Mouse (Mus musculus) frontal cortex, postnatal 14 days (tissue): ENCODE results near the gene Hist1h2ba.
A peak's percentile ranks its signal among the peaks of the same experiment; 100 is the strongest.

Experiments used
- DNase-seq, 2 experiments: peaks; one replicate each; pipeline ENCODE4 v3.0.0; 2022; ENCODE audit warnings: low spot score in 2 of 2

Hist1h2ba gene

GRCm38 (mm10) chr13:23933421-23934210, at the start of gene Hist1h2ba:
Hist1h2ba (minus strand) TSS chr13:23934156.
- no peak for DNase-seq

GRCm38 (mm10) chr13:23972271-23972670, 38.3 kb upstream of the Hist1h2ba start:
- no peak for DNase-seq

- no peak for DNase-seq
Measured at GRCm38 (mm10) chr13:23971870-23972269, 37.9 kb upstream of the Hist1h2ba start.

GRCm38 (mm10) chr13:23964909-23965308, 31.0 kb upstream of the Hist1h2ba start:
- no peak for DNase-seq

GRCm38 (mm10) chr13:23959776-23960175, 25.8 kb upstream of the Hist1h2ba start:
- no peak for DNase-seq

- DNase-seq = no peak
Measured at GRCm38 (mm10) chr13:23950928-23951327, 17.0 kb upstream of the Hist1h2ba start.

GRCm38 (mm10) chr13:23949484-23950246, 15.7 kb upstream of the Hist1h2ba start:
- DNase-seq = no peak

- DNase-seq = no peak
Measured at GRCm38 (mm10) chr13:23946254-23946653, 12.3 kb upstream of the Hist1h2ba start.

GRCm38 (mm10) chr13:23942861-23943260, 8.9 kb upstream of the Hist1h2ba start:
- no peak for DNase-seq

- DNase-seq = no peak
Measured at GRCm38 (mm10) chr13:23940291-23940690, 6.3 kb upstream of the Hist1h2ba start.

- peak in 1 of 2 experiments; percentile 17 for DNase-seq
Measured at GRCm38 (mm10) chr13:23938699-23939098, 4.7 kb upstream of the Hist1h2ba start.

GRCm38 (mm10) chr13:23934211-23934520, 210 bp upstream of the Hist1h2ba start, which contains the start of gene Hist1h2aa:
Hist1h2aa (plus strand) TSS chr13:23934462.
- no peak for DNase-seq

GRCm38 (mm10) chr13:23930904-23931303, 3.1 kb downstream of the Hist1h2ba start:
- DNase-seq = no peak

- no peak for DNase-seq
Measured at GRCm38 (mm10) chr13:23930461-23930860, 3.5 kb downstream of the Hist1h2ba start.

- no peak for DNase-seq
Measured at GRCm38 (mm10) chr13:23928637-23929036, 5.3 kb downstream of the Hist1h2ba start.

GRCm38 (mm10) chr13:23925792-23926191, 8.2 kb downstream of the Hist1h2ba start:
- no peak for DNase-seq

- DNase-seq = no peak
Measured at GRCm38 (mm10) chr13:23917674-23918073, 16.3 kb downstream of the Hist1h2ba start.

GRCm38 (mm10) chr13:23916132-23916531, 17.8 kb downstream of the Hist1h2ba start:
- no peak for DNase-seq

GRCm38 (mm10) chr13:23914376-23915167, 19.4 kb downstream of the Hist1h2ba start, which contains the start of gene Slc17a4:
Slc17a4 (minus strand) TSS chr13:23915009.
- DNase-seq = no peak

- DNase-seq = no peak
Measured at GRCm38 (mm10) chr13:23913791-23914306, 20.1 kb downstream of the Hist1h2ba start.

GRCm38 (mm10) chr13:23911335-23911734, 22.6 kb downstream of the Hist1h2ba start:
- DNase-seq = no peak

GRCm38 (mm10) chr13:23910121-23910520, 23.8 kb downstream of the Hist1h2ba start:
- DNase-seq = no peak
